Mouse (Mus musculus): ENCODE results near the gene 1700069L16Rik. TPM values are rescaled to one million over a fixed set of nuclear protein-coding genes. Genes with fewer than 3 reads are reported as not detected.

Gene 1700069L16Rik
- polyA plus RNA-seq, 1 experiment from 2014 or later: not detected

- WGBS: under 1% methylated on average over 68 of the region's 71 CpGs
- Histone ChIP-seq H3K27ac (ENCODE audit: low read depth, low read length) (peak within 1 kb of the TSS; percentile 94), H3K4me1 (ENCODE audit: control insufficient read depth, insufficient read depth, low read length) (peaks cover 12% of the 10 kb centered on the region; the same call in 1 of the 2 replicates), H3K4me2 (ENCODE audit: low read depth) (peak within 1 kb of the TSS; percentile 78), H3K4me3 (ENCODE audit: low read depth, low read length) (peak within 1 kb of the TSS; percentile 60), H3K9me3 (ENCODE audit: control insufficient read depth, low read length) (no peaks in the 10 kb centered on the region), H3K27me3 (ENCODE audit: control insufficient read depth, insufficient read depth, low read length) (no peaks in the 10 kb centered on the region), H3K36me3 (ENCODE audit: control insufficient read depth, insufficient read depth, low read length) (peaks cover 6% of the 10 kb centered on the region; the same call in 1 of the 2 replicates), H3K9ac (ENCODE audit: low read length) (peak within 1 kb of the TSS; percentile 78)
- ATAC-seq (ENCODE audit: insufficient read depth, low FRiP score, low TSS enrichment) (peak; percentile 95), DNase-seq (ENCODE audit: low spot score) (peak; percentile 99)
Observed at GRCm38 (mm10) chr5:113735345-113736112, 11.0 kb upstream of the 1700069L16Rik start, which contains the start of gene Ficd. Ficd (plus strand) TSS chr5:113735803.

GRCm38 (mm10) chr5:113735023-113735344 is 10.4 kb upstream of the 1700069L16Rik start:
- ATAC-seq (ENCODE audit: insufficient read depth, low FRiP score, low TSS enrichment) (peak; percentile 52), DNase-seq (ENCODE audit: low spot score) (no peak)
- peak overlapping the region; percentile 60 for H3K4me3 ChIP-seq (ENCODE audit: low read depth, low read length)
- no peaks in the 10 kb centered on the region for H3K27me3 ChIP-seq (ENCODE audit: control insufficient read depth, insufficient read depth, low read length)
- peaks cover 6% of the 10 kb centered on the region; the same call in 1 of the 2 replicates for H3K36me3 ChIP-seq (ENCODE audit: control insufficient read depth, insufficient read depth, low read length)
- H3K4me2 ChIP-seq (ENCODE audit: low read depth): peak overlapping the region; percentile 49
- peaks cover 14% of the 10 kb centered on the region; the same call in 1 of the 2 replicates for H3K4me1 ChIP-seq (ENCODE audit: control insufficient read depth, insufficient read depth, low read length)
- 38% methylated on average over 7 of the region's 7 CpGs for WGBS
- H3K9ac ChIP-seq (ENCODE audit: low read length): peak overlapping the region; percentile 63
- H3K27ac ChIP-seq (ENCODE audit: low read depth, low read length): peak overlapping the region; percentile 81
- no peaks in the 10 kb centered on the region for H3K9me3 ChIP-seq (ENCODE audit: control insufficient read depth, low read length)

GRCm38 (mm10) chr5:113734376-113734775 is 9.8 kb upstream of the 1700069L16Rik start:
- no peak overlapping the region for H3K4me3 ChIP-seq (ENCODE audit: low read depth, low read length)
- no peak overlapping the region for H3K4me2 ChIP-seq (ENCODE audit: low read depth)
- no peak overlapping the region for H3K9ac ChIP-seq (ENCODE audit: low read length)
- DNase-seq (ENCODE audit: low spot score) (no peak), ATAC-seq (ENCODE audit: insufficient read depth, low FRiP score, low TSS enrichment) (no peak)
- no peak overlapping the region for H3K27ac ChIP-seq (ENCODE audit: low read depth, low read length)
- peaks cover 6% of the 10 kb centered on the region; the same call in 1 of the 2 replicates for H3K36me3 ChIP-seq (ENCODE audit: control insufficient read depth, insufficient read depth, low read length)
- H3K27me3 ChIP-seq (ENCODE audit: control insufficient read depth, insufficient read depth, low read length): no peaks in the 10 kb centered on the region
- 83% methylated on average over 5 of the region's 5 CpGs for WGBS
- H3K4me1 ChIP-seq (ENCODE audit: control insufficient read depth, insufficient read depth, low read length): peaks cover 14% of the 10 kb centered on the region; the same call in 1 of the 2 replicates
- no peaks in the 10 kb centered on the region for H3K9me3 ChIP-seq (ENCODE audit: control insufficient read depth, low read length)

- H3K9me3 ChIP-seq (ENCODE audit: control insufficient read depth, low read length): no peaks in the 10 kb centered on the region
- no peaks in the 10 kb centered on the region for H3K27me3 ChIP-seq (ENCODE audit: control insufficient read depth, insufficient read depth, low read length)
- H3K4me3 ChIP-seq (ENCODE audit: low read depth, low read length): no peak overlapping the region
- 33% methylated on average over 6 of the region's 6 CpGs for WGBS
- no peaks in the 10 kb centered on the region for H3K36me3 ChIP-seq (ENCODE audit: control insufficient read depth, insufficient read depth, low read length)
- H3K4me2 ChIP-seq (ENCODE audit: low read depth): no peak overlapping the region
- H3K27ac ChIP-seq (ENCODE audit: low read depth, low read length): no peak overlapping the region
- ATAC-seq (ENCODE audit: insufficient read depth, low FRiP score, low TSS enrichment) (no peak), DNase-seq (ENCODE audit: low spot score) (peak; percentile 60)
- peaks cover 14% of the 10 kb centered on the region; the same call in 1 of the 2 replicates for H3K4me1 ChIP-seq (ENCODE audit: control insufficient read depth, insufficient read depth, low read length)
- no peak overlapping the region for H3K9ac ChIP-seq (ENCODE audit: low read length)
Observed at GRCm38 (mm10) chr5:113732182-113732581, 7.6 kb upstream of the 1700069L16Rik start.

GRCm38 (mm10) chr5:113731174-113731573 is 6.6 kb upstream of the 1700069L16Rik start:
- ATAC-seq (ENCODE audit: insufficient read depth, low FRiP score, low TSS enrichment) (no peak), DNase-seq (ENCODE audit: low spot score) (no peak)
- 91% methylated on average over 7 of the region's 7 CpGs for WGBS
- Histone ChIP-seq H3K9ac (ENCODE audit: low read length) (no peak overlapping the region), H3K36me3 (ENCODE audit: control insufficient read depth, insufficient read depth, low read length) (no peaks in the 10 kb centered on the region), H3K27ac (ENCODE audit: low read depth, low read length) (no peak overlapping the region), H3K4me2 (ENCODE audit: low read depth) (no peak overlapping the region), H3K4me1 (ENCODE audit: control insufficient read depth, insufficient read depth, low read length) (peaks cover 7% of the 10 kb centered on the region; the same call in 1 of the 2 replicates), H3K4me3 (ENCODE audit: low read depth, low read length) (no peak overlapping the region), H3K9me3 (ENCODE audit: control insufficient read depth, low read length) (no peaks in the 10 kb centered on the region), H3K27me3 (ENCODE audit: control insufficient read depth, insufficient read depth, low read length) (no peaks in the 10 kb centered on the region)

- Histone ChIP-seq H3K4me3 (ENCODE audit: low read depth, low read length) (no peak overlapping the region), H3K4me1 (ENCODE audit: control insufficient read depth, insufficient read depth, low read length) (peaks cover 7% of the 10 kb centered on the region; the same call in 1 of the 2 replicates), H3K9me3 (ENCODE audit: control insufficient read depth, low read length) (no peaks in the 10 kb centered on the region), H3K9ac (ENCODE audit: low read length) (no peak overlapping the region), H3K4me2 (ENCODE audit: low read depth) (no peak overlapping the region), H3K36me3 (ENCODE audit: control insufficient read depth, insufficient read depth, low read length) (no peaks in the 10 kb centered on the region), H3K27me3 (ENCODE audit: control insufficient read depth, insufficient read depth, low read length) (no peaks in the 10 kb centered on the region), H3K27ac (ENCODE audit: low read depth, low read length) (no peak overlapping the region)
- ATAC-seq (ENCODE audit: insufficient read depth, low FRiP score, low TSS enrichment): no peak
- no peak for DNase-seq (ENCODE audit: low spot score)
- 70% methylated on average over 7 of the region's 7 CpGs for WGBS
Observed at GRCm38 (mm10) chr5:113730641-113731121, 6.1 kb upstream of the 1700069L16Rik start.

GRCm38 (mm10) chr5:113728691-113729090 is 4.1 kb upstream of the 1700069L16Rik start:
- 92% methylated on average over 7 of the region's 7 CpGs for WGBS

GRCm38 (mm10) chr5:113728011-113728410 is 3.4 kb upstream of the 1700069L16Rik start:
- Histone ChIP-seq H3K4me3 (ENCODE audit: low read depth, low read length) (no peak overlapping the region), H3K9me3 (ENCODE audit: control insufficient read depth, low read length) (no peaks in the 10 kb centered on the region), H3K4me2 (ENCODE audit: low read depth) (no peak overlapping the region), H3K27me3 (ENCODE audit: control insufficient read depth, insufficient read depth, low read length) (no peaks in the 10 kb centered on the region), H3K9ac (ENCODE audit: low read length) (no peak overlapping the region), H3K27ac (ENCODE audit: low read depth, low read length) (no peak overlapping the region), H3K4me1 (ENCODE audit: control insufficient read depth, insufficient read depth, low read length) (peaks cover 4% of the 10 kb centered on the region; the same call in 1 of the 2 replicates), H3K36me3 (ENCODE audit: control insufficient read depth, insufficient read depth, low read length) (no peaks in the 10 kb centered on the region)
- 80% methylated on average over 7 of the region's 7 CpGs for WGBS
- ATAC-seq (ENCODE audit: insufficient read depth, low FRiP score, low TSS enrichment) (no peak), DNase-seq (ENCODE audit: low spot score) (no peak)

More at GRCm38 (mm10) chr5:113728691-113729090, 4.1 kb upstream of the 1700069L16Rik start:
- no peaks in the 10 kb centered on the region for H3K9me3 ChIP-seq (ENCODE audit: control insufficient read depth, low read length)
- no peak overlapping the region for H3K4me3 ChIP-seq (ENCODE audit: low read depth, low read length)
- H3K4me1 ChIP-seq (ENCODE audit: control insufficient read depth, insufficient read depth, low read length): peaks cover 3% of the 10 kb centered on the region; the same call in 1 of the 2 replicates
- H3K27me3 ChIP-seq (ENCODE audit: control insufficient read depth, insufficient read depth, low read length): no peaks in the 10 kb centered on the region
- H3K9ac ChIP-seq (ENCODE audit: low read length): no peak overlapping the region
- no peak overlapping the region for H3K27ac ChIP-seq (ENCODE audit: low read depth, low read length)
- H3K36me3 ChIP-seq (ENCODE audit: control insufficient read depth, insufficient read depth, low read length): no peaks in the 10 kb centered on the region
- no peak overlapping the region for H3K4me2 ChIP-seq (ENCODE audit: low read depth)
- no peak for DNase-seq (ENCODE audit: low spot score)
- ATAC-seq (ENCODE audit: insufficient read depth, low FRiP score, low TSS enrichment): no peak
